18 mouse cellular contexts compared by ENCODE assay signal in the genomic region with DNA sequence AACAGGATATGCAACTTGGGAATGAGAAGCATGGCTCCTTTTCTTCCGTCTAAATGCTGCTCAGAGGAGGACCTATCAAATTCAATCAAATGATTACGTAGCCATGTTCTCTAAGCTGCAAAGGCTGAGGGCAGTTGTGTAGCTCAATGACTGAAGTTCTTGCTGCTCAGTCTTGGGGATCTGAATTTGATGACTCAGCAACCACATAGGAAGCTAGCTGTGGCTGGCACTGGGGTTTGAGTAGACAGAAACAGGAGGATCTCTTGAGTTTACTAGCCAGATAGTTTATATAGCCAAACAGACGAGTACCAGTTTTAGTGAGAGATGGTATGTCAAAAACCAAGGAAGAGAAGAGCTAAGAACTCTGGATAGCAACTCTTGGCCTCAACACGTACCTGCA.
"Had no signal": no experiment of that assay in that cellular context is flagged by ENCODE, and none has a peak within 500 bp of the region (broad histone marks: within the 10 kb centered on the region; RNA-seq: fewer than 3 reads in every experiment).

No protein-coding gene starts in this region.

- H3K27ac ChIP-seq: liver, embryonic 15.5 days; lung, embryonic 15.5 days; macrophage; midbrain, embryonic 13.5 days; midbrain, embryonic 15.5 days; neural tube, embryonic 12.5 days; stomach, embryonic 15.5 days; stomach, postnatal 0 days had no signal

- ATAC-seq: liver, postnatal 0 days; lung, postnatal 0 days; midbrain, embryonic 13.5 days; midbrain, embryonic 15.5 days had no signal

- H3K4me2 ChIP-seq: liver, embryonic 15.5 days; lung, embryonic 15.5 days; midbrain, embryonic 11.5 days; midbrain, embryonic 13.5 days; midbrain, embryonic 15.5 days; neural tube, embryonic 12.5 days; stomach, embryonic 15.5 days had no signal

- H3K36me3 ChIP-seq: liver, embryonic 15.5 days; lung, embryonic 15.5 days; midbrain, embryonic 13.5 days; midbrain, embryonic 15.5 days; neural tube, embryonic 12.5 days; stomach, embryonic 15.5 days had no signal

- H3K9me3 ChIP-seq: liver, embryonic 15.5 days; lung, embryonic 15.5 days; midbrain, embryonic 13.5 days; midbrain, embryonic 15.5 days; neural tube, embryonic 12.5 days; stomach, embryonic 15.5 days had no signal

- H3K9ac ChIP-seq: liver, embryonic 15.5 days; liver, postnatal 0 days; lung, embryonic 15.5 days; midbrain, embryonic 13.5 days; midbrain, embryonic 15.5 days; neural tube, embryonic 12.5 days; stomach, embryonic 15.5 days had no signal

- DNase-seq: liver, postnatal 0 days; lung, adult 2 months; lung, postnatal 14 days; lung, postnatal 36 days; right cerebral cortex, postnatal 14 days; thymus, postnatal 14 days; thymus, postnatal 36 days had no signal

- H3K4me1 ChIP-seq: liver, embryonic 15.5 days; lung, embryonic 15.5 days; megakaryocyte, embryonic 14.5 days; midbrain, embryonic 13.5 days; midbrain, embryonic 15.5 days; neural tube, embryonic 12.5 days; stomach, embryonic 15.5 days had no signal

- H3K4me3 ChIP-seq: liver, embryonic 15.5 days; lung, embryonic 15.5 days; megakaryocyte, embryonic 14.5 days; midbrain, embryonic 13.5 days; midbrain, embryonic 15.5 days; neural tube, embryonic 12.5 days; stomach, embryonic 15.5 days had no signal

- H3K27me3 ChIP-seq: liver, embryonic 15.5 days; lung, embryonic 15.5 days; megakaryocyte, embryonic 14.5 days; midbrain, embryonic 13.5 days; midbrain, embryonic 15.5 days; neural tube, embryonic 12.5 days; stomach, embryonic 15.5 days had no signal
